Mouse (Mus musculus): ENCODE data around the gene Slc25a38. TPM values are rescaled to one million over a fixed set of nuclear protein-coding genes. Genes with fewer than 3 reads are reported as not detected.

Gene Slc25a38
- polyA plus RNA-seq, 1 experiment from 2014 or later: 38.6 TPM

DNA sequence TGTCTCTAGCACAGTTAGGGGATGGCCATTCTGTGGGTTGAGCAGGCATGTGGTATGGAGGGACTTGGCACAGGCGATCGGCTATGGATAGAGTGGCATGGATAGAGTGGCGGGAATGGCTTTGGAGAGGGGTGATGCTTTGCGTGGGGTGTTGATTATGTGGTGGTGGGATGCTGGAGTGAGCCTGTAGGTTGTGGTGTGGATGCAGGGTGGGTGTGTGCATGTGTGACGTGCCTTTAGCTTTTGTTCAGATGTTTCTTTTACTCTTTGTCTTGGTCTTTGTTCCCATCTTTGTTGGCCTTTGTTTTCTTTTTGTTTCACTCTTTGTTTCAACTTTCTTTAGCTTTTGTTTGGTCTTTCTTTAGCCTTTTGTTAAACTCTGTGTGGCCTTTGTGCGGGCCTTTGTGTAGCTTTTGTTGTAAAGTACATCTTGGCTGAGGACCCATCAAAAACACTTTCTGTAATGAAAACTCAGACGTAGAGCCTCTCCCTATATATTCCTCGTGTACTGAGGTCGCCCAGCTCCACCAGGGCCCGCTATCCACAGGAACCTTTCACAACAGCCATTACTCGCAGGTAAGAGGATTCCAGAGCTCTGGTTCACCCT is 39.2 kb downstream of the Slc25a38 start, which contains the start of gene Mobp:
TSS of gene Mobp (plus strand) at position 486 of the 607 bp plus-strand sequence.
- peaks cover 2% of the 10 kb centered on the region; the same call in 1 of the 2 replicates for H3K4me1 ChIP-seq (ENCODE audit: control insufficient read depth, insufficient read depth, low read length)
- no peaks in the 10 kb centered on the region for H3K9me3 ChIP-seq (replicated peaks; ENCODE audit: control insufficient read depth, low read length)
- DNase-seq (ENCODE audit: low spot score): no peak
- 27% methylated on average over 11 of the region's 11 CpGs for WGBS
- no peaks in the 10 kb centered on the region for H3K27me3 ChIP-seq (replicated peaks; ENCODE audit: control insufficient read depth, insufficient read depth, low read length)
- H3K4me2 ChIP-seq (ENCODE audit: low read length): no peak within 1 kb of the TSS
- no peak within 1 kb of the TSS for H3K27ac ChIP-seq (ENCODE audit: low read depth, low read length)
- H3K36me3 ChIP-seq (ENCODE audit: control insufficient read depth, insufficient read depth, low read length): no peaks in the 10 kb centered on the region
- ATAC-seq: no peak
- H3K4me3 ChIP-seq (ENCODE audit: low read depth, low read length): no peak within 1 kb of the TSS
- H3K9ac ChIP-seq (ENCODE audit: low read length): no peak within 1 kb of the TSS

DNA sequence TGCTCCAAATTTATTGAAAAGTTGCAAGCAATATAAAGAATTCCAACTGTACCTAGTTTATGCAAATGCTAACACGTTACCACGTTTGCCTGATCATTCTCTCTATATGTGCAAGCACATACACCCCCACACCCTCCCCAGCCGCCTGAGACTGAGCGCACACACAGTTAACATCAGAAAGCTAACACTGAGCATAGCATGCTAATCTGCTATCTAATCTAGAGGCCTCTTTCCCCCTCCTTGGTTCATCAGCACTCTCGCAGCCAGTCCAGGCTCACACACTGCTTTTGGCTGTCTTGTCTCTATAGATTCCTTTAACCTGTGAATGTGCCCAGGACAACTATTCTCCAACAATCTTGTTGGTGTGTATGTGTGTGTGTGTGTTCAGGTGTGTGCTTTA is 41.0 kb downstream of the Slc25a38 start:
- H3K4me3 ChIP-seq (ENCODE audit: low read depth, low read length): no peak overlapping the region
- DNase-seq (ENCODE audit: low spot score): no peak
- no peaks in the 10 kb centered on the region for H3K27me3 ChIP-seq (replicated peaks; ENCODE audit: control insufficient read depth, insufficient read depth, low read length)
- H3K36me3 ChIP-seq (ENCODE audit: control insufficient read depth, insufficient read depth, low read length): no peaks in the 10 kb centered on the region
- WGBS: 79% methylated on average over 5 of the region's 5 CpGs
- no peak overlapping the region for H3K9ac ChIP-seq (ENCODE audit: low read length)
- H3K9me3 ChIP-seq (replicated peaks; ENCODE audit: control insufficient read depth, low read length): no peaks in the 10 kb centered on the region
- H3K27ac ChIP-seq (ENCODE audit: low read depth, low read length): no peak overlapping the region
- ATAC-seq: no peak
- H3K4me1 ChIP-seq (ENCODE audit: control insufficient read depth, insufficient read depth, low read length): peaks cover 2% of the 10 kb centered on the region; the same call in 1 of the 2 replicates
- H3K4me2 ChIP-seq (ENCODE audit: low read length): no peak overlapping the region

DNA sequence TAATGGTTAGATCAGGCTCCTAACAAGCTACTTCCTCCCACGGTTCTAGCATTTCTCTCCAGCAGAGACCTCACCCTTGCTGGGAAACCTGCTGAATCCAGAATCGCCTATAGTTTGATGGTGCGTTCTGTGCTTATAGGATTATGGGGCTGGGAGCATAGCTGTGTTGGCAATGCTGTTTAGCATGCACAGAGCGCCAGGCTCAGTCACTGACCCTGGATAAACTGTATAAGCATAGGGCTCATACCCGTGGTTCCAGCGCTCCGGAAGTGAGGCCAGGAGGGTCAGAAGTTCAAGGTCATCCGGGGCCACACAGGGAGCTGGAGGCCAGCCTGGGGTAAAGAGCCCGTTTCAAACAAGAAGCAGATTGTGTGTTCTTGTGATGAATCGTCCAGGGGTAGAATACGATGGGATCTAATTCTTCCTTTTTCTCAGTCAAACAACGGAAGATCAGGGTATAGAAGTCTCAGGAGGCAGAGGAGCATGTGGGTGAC is 41.8 kb downstream of the Slc25a38 start:
- Histone ChIP-seq H3K4me3 (ENCODE audit: low read depth, low read length) (no peak overlapping the region), H3K36me3 (ENCODE audit: control insufficient read depth, insufficient read depth, low read length) (no peaks in the 10 kb centered on the region), H3K27ac (ENCODE audit: low read depth, low read length) (no peak overlapping the region), H3K9me3 (replicated peaks; ENCODE audit: control insufficient read depth, low read length) (no peaks in the 10 kb centered on the region), H3K4me1 (ENCODE audit: control insufficient read depth, insufficient read depth, low read length) (peaks cover 2% of the 10 kb centered on the region; the same call in 1 of the 2 replicates), H3K9ac (ENCODE audit: low read length) (no peak overlapping the region), H3K4me2 (ENCODE audit: low read length) (no peak overlapping the region), H3K27me3 (replicated peaks; ENCODE audit: control insufficient read depth, insufficient read depth, low read length) (no peaks in the 10 kb centered on the region)
- no peak for ATAC-seq
- no peak for DNase-seq (ENCODE audit: low spot score)
- WGBS: 86% methylated on average over 12 of the region's 12 CpGs

DNA sequence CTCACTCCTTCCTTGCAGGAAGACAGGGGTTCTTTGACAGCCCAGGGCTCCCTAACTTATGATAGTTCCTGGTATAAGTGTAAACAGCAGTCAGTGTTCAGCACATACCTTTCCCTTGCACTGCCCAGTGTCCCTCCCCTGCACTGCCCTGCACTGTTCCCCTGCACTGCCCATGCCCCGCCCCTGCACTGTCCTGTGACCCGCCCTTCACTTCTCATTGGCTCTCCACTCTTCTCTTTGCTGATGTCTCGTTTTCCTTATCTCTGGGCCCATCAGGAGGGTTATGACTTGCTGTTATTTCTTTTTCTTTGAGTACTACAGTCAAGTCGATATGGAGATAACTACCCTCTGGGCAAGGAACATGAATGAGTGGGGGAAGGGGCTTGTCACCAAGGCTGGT is 47.9 kb downstream of the Slc25a38 start:
- Histone ChIP-seq H3K36me3 (ENCODE audit: control insufficient read depth, insufficient read depth, low read length) (no peaks in the 10 kb centered on the region), H3K4me1 (ENCODE audit: control insufficient read depth, insufficient read depth, low read length) (no peaks in the 10 kb centered on the region), H3K4me3 (ENCODE audit: low read depth, low read length) (no peak overlapping the region), H3K9me3 (replicated peaks; ENCODE audit: control insufficient read depth, low read length) (no peaks in the 10 kb centered on the region), H3K9ac (ENCODE audit: low read length) (no peak overlapping the region), H3K27me3 (replicated peaks; ENCODE audit: control insufficient read depth, insufficient read depth, low read length) (no peaks in the 10 kb centered on the region), H3K4me2 (ENCODE audit: low read length) (no peak overlapping the region), H3K27ac (ENCODE audit: low read depth, low read length) (no peak overlapping the region)
- 47% methylated on average over 4 of the region's 4 CpGs for WGBS
- ATAC-seq (no peak), DNase-seq (ENCODE audit: low spot score) (no peak)

DNA sequence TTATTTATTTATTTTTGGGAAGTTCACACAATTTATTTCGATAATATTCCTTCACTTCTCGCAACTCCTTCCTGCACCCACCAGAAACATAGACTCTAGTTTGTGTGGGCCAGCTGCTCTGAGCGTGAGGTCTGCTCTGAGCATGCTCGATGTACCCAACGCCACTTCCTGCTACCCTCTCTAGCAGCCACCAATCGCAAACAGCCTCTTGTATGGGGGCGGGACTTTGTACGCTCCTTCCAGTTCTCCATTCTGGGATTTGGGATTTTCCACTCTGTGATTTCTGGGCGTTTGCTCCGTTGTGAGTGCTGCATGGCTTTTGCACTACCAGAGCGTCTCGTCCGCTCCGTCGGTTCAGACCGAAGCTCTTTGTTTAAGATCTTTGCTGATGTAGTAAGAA is 53.7 kb downstream of the Slc25a38 start:
- H3K4me3 ChIP-seq (ENCODE audit: low read depth, low read length): no peak overlapping the region
- WGBS: 79% methylated on average over 16 of the region's 16 CpGs
- no peaks in the 10 kb centered on the region for H3K27me3 ChIP-seq (replicated peaks; ENCODE audit: control insufficient read depth, insufficient read depth, low read length)
- H3K4me1 ChIP-seq (ENCODE audit: control insufficient read depth, insufficient read depth, low read length): no peaks in the 10 kb centered on the region
- H3K36me3 ChIP-seq (ENCODE audit: control insufficient read depth, insufficient read depth, low read length): no peaks in the 10 kb centered on the region
- no peak overlapping the region for H3K27ac ChIP-seq (ENCODE audit: low read depth, low read length)
- H3K9me3 ChIP-seq (replicated peaks; ENCODE audit: control insufficient read depth, low read length): no peaks in the 10 kb centered on the region
- H3K4me2 ChIP-seq (ENCODE audit: low read length): no peak overlapping the region
- DNase-seq (ENCODE audit: low spot score) (peak; percentile 17), ATAC-seq (no peak)
- H3K9ac ChIP-seq (ENCODE audit: low read length): no peak overlapping the region

- ATAC-seq (no peak), DNase-seq (ENCODE audit: low spot score) (no peak)
- H3K4me1 ChIP-seq (ENCODE audit: control insufficient read depth, insufficient read depth, low read length): no peaks in the 10 kb centered on the region
- no peak overlapping the region for H3K27ac ChIP-seq (ENCODE audit: low read depth, low read length)
- no peak overlapping the region for H3K4me3 ChIP-seq (ENCODE audit: low read depth, low read length)
- H3K9ac ChIP-seq (ENCODE audit: low read length): no peak overlapping the region
- no peaks in the 10 kb centered on the region for H3K9me3 ChIP-seq (replicated peaks; ENCODE audit: control insufficient read depth, low read length)
- no peak overlapping the region for H3K4me2 ChIP-seq (ENCODE audit: low read length)
- WGBS: 76% methylated on average over 11 of the region's 11 CpGs
- no peaks in the 10 kb centered on the region for H3K36me3 ChIP-seq (ENCODE audit: control insufficient read depth, insufficient read depth, low read length)
- no peaks in the 10 kb centered on the region for H3K27me3 ChIP-seq (replicated peaks; ENCODE audit: control insufficient read depth, insufficient read depth, low read length)
These were observed 57.7 kb downstream of the Slc25a38 start for GRCm38 (mm10) chr9:120167826-120168225.

- DNase-seq (ENCODE audit: low spot score): peak; percentile 66
- Histone ChIP-seq H3K4me2 (ENCODE audit: low read length) (no peak overlapping the region), H3K4me3 (ENCODE audit: low read depth, low read length) (no peak overlapping the region), H3K36me3 (ENCODE audit: control insufficient read depth, insufficient read depth, low read length) (no peaks in the 10 kb centered on the region), H3K9ac (ENCODE audit: low read length) (no peak overlapping the region), H3K27ac (ENCODE audit: low read depth, low read length) (no peak overlapping the region), H3K27me3 (replicated peaks; ENCODE audit: control insufficient read depth, insufficient read depth, low read length) (no peaks in the 10 kb centered on the region), H3K9me3 (replicated peaks; ENCODE audit: control insufficient read depth, low read length) (no peaks in the 10 kb centered on the region), H3K4me1 (ENCODE audit: control insufficient read depth, insufficient read depth, low read length) (no peaks in the 10 kb centered on the region)
- WGBS: 47% methylated on average over 5 of the region's 5 CpGs
- ATAC-seq: no peak
These were observed 61.1 kb downstream of the Slc25a38 start for GRCm38 (mm10) chr9:120171295-120171694.

Other genes with a start within 250 kb of the Slc25a38 start
- gene Wdr48, start 215.5 kb upstream of the Slc25a38 start, polyA plus RNA-seq (2014; fragmentation: Nextera tagmentation; extraction: Ambion mirVana): 77.3 TPM in 2 replicates
- gene Gorasp1, start 172.8 kb upstream of the Slc25a38 start, polyA plus RNA-seq (2014; fragmentation: Nextera tagmentation; extraction: Ambion mirVana): 23.7 and 34.1 TPM in 2 replicates
- 0.29 and 0.74 TPM in 2 replicates for gene Ttc21a, start 172.8 kb upstream of the Slc25a38 start, polyA plus RNA-seq (2014; fragmentation: Nextera tagmentation; extraction: Ambion mirVana)
- 1.1 and 1.4 TPM in 2 replicates for gene Csrnp1, start 125.7 kb upstream of the Slc25a38 start, polyA plus RNA-seq (2014; fragmentation: Nextera tagmentation; extraction: Ambion mirVana)
- not detected in 2 replicates for gene Xirp1, start 86.8 kb upstream of the Slc25a38 start, polyA plus RNA-seq (2014; fragmentation: Nextera tagmentation; extraction: Ambion mirVana)
- 2.5 and 3.9 TPM in 2 replicates for gene Cx3cr1, start 40.5 kb upstream of the Slc25a38 start, polyA plus RNA-seq (2014; fragmentation: Nextera tagmentation; extraction: Ambion mirVana)
- not detected in 2 replicates for gene Ccr8, start 18.3 kb upstream of the Slc25a38 start, polyA plus RNA-seq (2014; fragmentation: Nextera tagmentation; extraction: Ambion mirVana)
- gene Rpsa, start 17.3 kb downstream of the Slc25a38 start, polyA plus RNA-seq (2014; fragmentation: Nextera tagmentation; extraction: Ambion mirVana): 1,255 and 1,755 TPM in 2 replicates
- gene Mobp, start 39.3 kb downstream of the Slc25a38 start, polyA plus RNA-seq (2014; fragmentation: Nextera tagmentation; extraction: Ambion mirVana): 0.17 and 0.20 TPM in 2 replicates
- 0.89 and 1.3 TPM in 2 replicates for gene Myrip, start 191.1 kb downstream of the Slc25a38 start, polyA plus RNA-seq (2014; fragmentation: Nextera tagmentation; extraction: Ambion mirVana)